Mouse (Mus musculus): ENCODE results near the gene Tmem121b. TPM values are rescaled to one million over a fixed set of nuclear protein-coding genes. Genes with fewer than 3 reads are reported as not detected.

Gene Tmem121b
- polyA plus RNA-seq, 1 experiment from 2014 or later: 0.17 TPM

Other genes with a start within 250 kb of the Tmem121b start
- not detected in 2 replicates for gene D330020A13Rik, start 199.4 kb downstream of the Tmem121b start, polyA plus RNA-seq (2014; fragmentation: Nextera tagmentation; extraction: Ambion mirVana)
- 0.09 and 0.22 TPM in 2 replicates for gene B4galnt3, start 199.2 kb downstream of the Tmem121b start, polyA plus RNA-seq (2014; fragmentation: Nextera tagmentation; extraction: Ambion mirVana)
- gene Kdm5a, start 129.7 kb downstream of the Tmem121b start, polyA plus RNA-seq (2014; fragmentation: Nextera tagmentation; extraction: Ambion mirVana): 56.2 and 57.4 TPM in 2 replicates
- 23.2 and 27.4 TPM in 2 replicates for gene Ccdc77, start 129.4 kb downstream of the Tmem121b start, polyA plus RNA-seq (2014; fragmentation: Nextera tagmentation; extraction: Ambion mirVana)
- 2.7 and 3.2 TPM in 2 replicates for gene Il17ra, start 30.6 kb downstream of the Tmem121b start, polyA plus RNA-seq (2014; fragmentation: Nextera tagmentation; extraction: Ambion mirVana)
- 14.9 and 17.0 TPM in 2 replicates for gene Hdhd5, start 37.5 kb upstream of the Tmem121b start, polyA plus RNA-seq (2014; fragmentation: Nextera tagmentation; extraction: Ambion mirVana)
- gene Cecr2, start 172.6 kb upstream of the Tmem121b start, polyA plus RNA-seq (2014; fragmentation: Nextera tagmentation; extraction: Ambion mirVana): 2.3 and 3.3 TPM in 2 replicates